Mouse (Mus musculus) kidney, postnatal 4 days (tissue): ENCODE measurements around the gene Vmo1.
"Not testable (repeated sequence)": the region's sequence is repeated elsewhere in the genome, so short reads cannot be mapped to it uniquely, and the experiment has no call there.

Source experiments
- DNase-seq, 2 experiments: peaks; one replicate each; pipeline ENCODE4 v3.0.0; 2021; ENCODE audit warnings: mixed read lengths in 2 of 2

The Vmo1 gene

GRCm38 (mm10) chr11:70518923-70519322 lies 4.5 kb upstream of the Vmo1 start, which contains the start of gene Gltpd2:
Gene Gltpd2, plus strand, starts transcription at chr11:70519196.
- DNase-seq, result no peak

- DNase-seq, result no peak
These were observed 4.0 kb upstream of the Vmo1 start for GRCm38 (mm10) chr11:70518436-70518835.

- DNase-seq, result peak; percentile 32 to 43
These were observed 1.9 kb upstream of the Vmo1 start for GRCm38 (mm10) chr11:70516352-70516751.

- peak; percentile 16 to 26 for DNase-seq
These were observed 896 bp downstream of the Vmo1 start for GRCm38 (mm10) chr11:70513520-70513919.

GRCm38 (mm10) chr11:70512709-70513342 lies 1.6 kb downstream of the Vmo1 start:
- DNase-seq, result no peak

GRCm38 (mm10) chr11:70511825-70512224 lies 2.6 kb downstream of the Vmo1 start:
- DNase-seq, result no peak

- DNase-seq, result no peak
These were observed 3.2 kb downstream of the Vmo1 start for GRCm38 (mm10) chr11:70511242-70511641.

- DNase-seq, result peak; percentile 64 to 70
These were observed 4.5 kb downstream of the Vmo1 start for GRCm38 (mm10) chr11:70509753-70510564.

GRCm38 (mm10) chr11:70506962-70507515 lies 7.4 kb downstream of the Vmo1 start:
- no peak for DNase-seq

GRCm38 (mm10) chr11:70506385-70506784 lies 8.0 kb downstream of the Vmo1 start:
- peak; percentile 86 to 88 for DNase-seq

GRCm38 (mm10) chr11:70504970-70505369 lies 9.4 kb downstream of the Vmo1 start, which contains the start of gene Tm4sf5:
Gene Tm4sf5, plus strand, starts transcription at chr11:70505244.
- no peak for DNase-seq

GRCm38 (mm10) chr11:70502018-70502417 lies 12.4 kb downstream of the Vmo1 start:
- DNase-seq, result no peak

- no peak for DNase-seq
These were observed 14.0 kb downstream of the Vmo1 start for GRCm38 (mm10) chr11:70500476-70500812.

- peak; percentile 31 to 50 for DNase-seq
These were observed 14.6 kb downstream of the Vmo1 start for GRCm38 (mm10) chr11:70499566-70500475.

- no peak for DNase-seq
These were observed 24.7 kb downstream of the Vmo1 start for GRCm38 (mm10) chr11:70489684-70490083.

GRCm38 (mm10) chr11:70489138-70489537 lies 25.3 kb downstream of the Vmo1 start:
- DNase-seq, result no peak

- peak in 1 of 2 experiments; percentile 24 for DNase-seq
These were observed 26.6 kb downstream of the Vmo1 start for GRCm38 (mm10) chr11:70487816-70488215.

- peak; percentile 33 to 54 for DNase-seq
These were observed 28.9 kb downstream of the Vmo1 start for GRCm38 (mm10) chr11:70485498-70485897.

- DNase-seq, result peak in 1 of 2 experiments; percentile 42
These were observed 39.4 kb downstream of the Vmo1 start for GRCm38 (mm10) chr11:70474872-70475534.

- not testable (repeated sequence) for DNase-seq
These were observed 41.1 kb downstream of the Vmo1 start for GRCm38 (mm10) chr11:70473291-70473690.

- no peak for DNase-seq
These were observed 41.7 kb downstream of the Vmo1 start for GRCm38 (mm10) chr11:70472716-70473115.

GRCm38 (mm10) chr11:70469764-70470163 lies 44.7 kb downstream of the Vmo1 start:
- no peak for DNase-seq
